ENCODE assay signal across 8 mouse cellular contexts in genomic region chr12:86825584-86826419, GRCm38 (mm10). TPM values are rescaled to one million over a fixed set of nuclear protein-coding genes. Genes with fewer than 3 reads are reported as not detected.
DNase-seq lines count a peak whose midpoint lies in the region; ATAC-seq and TF ChIP-seq lines count a peak whose summit lies in the region.

No protein-coding gene starts in this region.

- WGBS in heart, embryonic 13.5 days, result 49% methylated on average over 6 of the region's 6 CpGs
- WGBS in forebrain, postnatal 0 days, result 28% methylated on average over 6 of the region's 6 CpGs
- 53% methylated on average over 6 of the region's 6 CpGs for WGBS in limb, embryonic 13.5 days

- DNase-seq in heart, postnatal 10 days, result no peak
- DNase-seq in Muller cell, postnatal 12 days (ENCODE audit: inconsistent ontology term), result peak; percentile 48
- DNase-seq in forebrain, postnatal 0 days, result no peak
- no peak for DNase-seq in embryo, embryonic 10.5 days (ENCODE audit: low spot score)
- no peak for DNase-seq in urinary bladder, postnatal 25 days (ENCODE audit: low spot score)
- no peak for DNase-seq in embryo, embryonic 11 days

- no peak for TF ChIP-seq CTCF in forebrain, postnatal 0 days (IDR thresholded peaks at IDR 0.05; ENCODE audit: low read depth)

- peak overlapping the region; percentile 54 for H3K9ac ChIP-seq in heart, embryonic 13.5 days
- H3K9ac ChIP-seq in forebrain, postnatal 0 days, result no peak overlapping the region
- peak overlapping the region; percentile 13; the same call in 1 of the 2 replicates for H3K9ac ChIP-seq in limb, embryonic 13.5 days

- peak overlapping the region; percentile 99 for H3K27ac ChIP-seq in heart, embryonic 13.5 days (replicated peaks)
- peak overlapping the region; percentile 96 for H3K27ac ChIP-seq in forebrain, postnatal 0 days (ENCODE audit: low read depth, low read length)
- peak overlapping the region; percentile 98 for H3K27ac ChIP-seq in limb, embryonic 13.5 days

- no peaks in the 10 kb centered on the region for H3K9me3 ChIP-seq in heart, embryonic 13.5 days
- H3K9me3 ChIP-seq in forebrain, postnatal 0 days (ENCODE audit: low read length), result no peaks in the 10 kb centered on the region
- H3K9me3 ChIP-seq in limb, embryonic 13.5 days, result no peaks in the 10 kb centered on the region

- ATAC-seq in heart, embryonic 13.5 days (ENCODE audit: extremely low read depth, insufficient number of reproducible peaks, low FRiP score, low TSS enrichment), result no peak
- no peak for ATAC-seq in forebrain, postnatal 0 days
- no peak for ATAC-seq in limb, embryonic 13.5 days (ENCODE audit: low FRiP score, low read depth)

- no peaks in the 10 kb centered on the region for H3K36me3 ChIP-seq in heart, embryonic 13.5 days
- no peaks in the 10 kb centered on the region for H3K36me3 ChIP-seq in forebrain, postnatal 0 days (ENCODE audit: insufficient read depth)
- no peaks in the 10 kb centered on the region for H3K36me3 ChIP-seq in limb, embryonic 13.5 days

- peak overlapping the region; percentile 65 for H3K4me2 ChIP-seq in heart, embryonic 13.5 days
- no peak overlapping the region for H3K4me2 ChIP-seq in forebrain, postnatal 0 days (ENCODE audit: low read depth)
- peak overlapping the region; percentile 60 for H3K4me2 ChIP-seq in limb, embryonic 13.5 days (replicated peaks)

- intact Hi-C loops in heart, postnatal 10 days (cut with DNase I), result loop anchor here (2.0 kb wide), 2 partner anchors 25 to 57 kb away; no protein-coding TSS in a partner anchor

- H3K27me3 ChIP-seq in heart, embryonic 13.5 days (replicated peaks), result no peaks in the 10 kb centered on the region
- no peaks in the 10 kb centered on the region for H3K27me3 ChIP-seq in forebrain, postnatal 0 days (ENCODE audit: insufficient read depth, low read length)
- H3K27me3 ChIP-seq in limb, embryonic 13.5 days, result no peaks in the 10 kb centered on the region

- H3K4me3 ChIP-seq in heart, embryonic 13.5 days, result no peak overlapping the region
- H3K4me3 ChIP-seq in forebrain, postnatal 0 days (ENCODE audit: low read depth, low read length), result no peak overlapping the region
- no peak overlapping the region for H3K4me3 ChIP-seq in limb, embryonic 13.5 days

- H3K4me1 ChIP-seq in heart, embryonic 13.5 days, result peaks cover 81% of the 10 kb centered on the region
- peaks cover 26% of the 10 kb centered on the region for H3K4me1 ChIP-seq in forebrain, postnatal 0 days (ENCODE audit: insufficient read depth)
- H3K4me1 ChIP-seq in limb, embryonic 13.5 days, result peaks cover 67% of the 10 kb centered on the region

RNA-seq across cellular contexts. Expression of gene Irf2bpl, which starts 58.8 kb away (rescaled TPM):
- polyA plus RNA-seq in heart, embryonic 13.5 days (2015; fragmentation: Nextera tagmentation; extraction: Ambion mirVana), result 32.7 and 34.1 TPM in 2 replicates
- total RNA-seq in heart, postnatal 10 days (2021), result 10 to 100 TPM; 60.3 to 67.5 TPM
- 134 and 161 TPM in 2 replicates for total RNA-seq in forebrain, postnatal 0 days (2014; rRNA removed)
- polyA plus RNA-seq in forebrain, postnatal 0 days (2015; fragmentation: Nextera tagmentation; extraction: Ambion mirVana), result 86.3 and 95.7 TPM in 2 replicates
- 39.2 and 41.2 TPM in 2 replicates for polyA plus RNA-seq in limb, embryonic 13.5 days (2015; fragmentation: Nextera tagmentation; extraction: Ambion mirVana)
